ENCODE assay signal across 1 mouse cellular context in the genomic region with DNA sequence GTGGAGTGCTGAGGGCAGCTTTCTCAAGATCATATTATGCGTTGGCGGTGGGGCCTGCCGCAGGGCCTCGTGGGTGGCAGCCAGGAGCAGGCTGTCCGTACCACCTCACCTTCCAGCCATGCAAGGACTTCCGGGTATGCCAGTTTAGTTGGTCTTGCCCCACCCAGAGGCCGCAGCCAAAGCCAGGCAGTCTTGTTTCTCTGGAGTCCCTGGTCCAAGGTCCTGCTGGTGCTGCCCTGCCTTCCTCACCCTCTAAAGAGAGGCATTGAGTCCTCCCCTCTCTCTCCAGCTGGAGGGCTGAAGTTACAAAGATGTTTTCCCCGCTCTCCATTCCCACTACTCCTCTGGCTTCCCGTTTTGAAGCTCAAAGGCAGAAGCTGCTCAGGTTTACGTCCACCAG.
TF ChIP-seq lines count a peak whose summit lies in the region.

No protein-coding gene starts in this region.

TF ChIP-seq in CH12.LX, 34 proteins besides CTCF, POLR2A, EP300 and RAD21:
- TF ChIP-seq MAX (IDR thresholded peaks at IDR 0.05; ENCODE audit: low read length) (no peak), IRF4 (IDR thresholded peaks at IDR 0.05; ENCODE audit: low read depth, low read length) (no peak), HCFC1 (IDR thresholded peaks at IDR 0.05; ENCODE audit: low read depth, low read length) (no peak), ELF1 (IDR thresholded peaks at IDR 0.05; ENCODE audit: low read depth, low read length) (peak; percentile 49), RCOR1 (conservative IDR thresholded peaks at IDR 0.05; ENCODE audit: low read depth, low read length) (no peak), POLR2AphosphoS2 (IDR thresholded peaks at IDR 0.05; ENCODE audit: low read depth, low read length) (no peak), USF2 (conservative IDR thresholded peaks at IDR 0.05; ENCODE audit: low read depth, low read length) (no peak), TBP (conservative IDR thresholded peaks at IDR 0.05; ENCODE audit: low read depth, low read length) (no peak)
